In the genomic region with DNA sequence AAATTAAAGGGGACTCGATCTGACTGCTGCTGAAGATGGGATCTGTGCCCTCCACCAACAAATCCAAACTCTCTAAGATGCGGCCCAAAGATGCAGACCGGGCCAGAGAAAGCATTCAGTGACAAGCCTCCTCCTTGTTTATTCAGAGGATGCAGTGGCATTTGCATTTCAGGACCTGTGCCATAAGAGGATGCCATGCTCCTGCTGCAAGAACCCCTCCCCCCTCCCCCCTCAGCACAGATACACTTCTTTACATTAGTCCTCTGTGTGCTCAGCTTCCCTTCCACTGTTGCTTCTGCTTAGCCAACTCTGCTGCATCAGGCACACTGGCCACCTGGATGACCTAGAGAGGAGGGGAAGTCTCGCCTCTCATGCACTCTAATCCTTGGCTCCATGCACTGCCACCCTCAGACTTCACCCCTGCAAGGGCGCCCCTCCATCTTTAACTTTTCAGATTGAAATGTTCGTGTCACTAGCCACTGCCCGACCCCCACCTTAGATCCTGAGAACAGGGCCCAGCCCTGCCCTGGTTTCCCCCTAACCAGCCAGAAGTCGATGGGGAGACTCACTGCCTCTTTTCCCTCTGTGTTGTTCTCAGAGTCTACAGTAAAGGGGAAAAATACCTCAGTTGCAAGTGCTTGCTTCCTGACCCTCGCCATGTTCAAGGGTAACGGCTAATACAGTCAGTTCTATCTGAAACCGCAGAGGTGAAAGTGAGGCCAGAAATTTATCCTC, we compare ENCODE assay signal across 12 mouse cellular contexts.
"Had no signal": no experiment of that assay in that cellular context is flagged by ENCODE, and none has a peak within 500 bp of the region (broad histone marks: within the 10 kb centered on the region; RNA-seq: fewer than 3 reads in every experiment).

No protein-coding gene starts in this region.

- H3K9me3 ChIP-seq: limb, embryonic 13.5 days; stomach, embryonic 15.5 days had no signal

- H3K27me3 ChIP-seq: limb, embryonic 13.5 days; stomach, embryonic 15.5 days had no signal

- H3K9ac ChIP-seq: limb, embryonic 13.5 days; liver, embryonic 14.5 days; stomach, embryonic 15.5 days had no signal

- H3K4me2 ChIP-seq: limb, embryonic 13.5 days; stomach, embryonic 15.5 days had no signal

- ATAC-seq: midbrain, embryonic 16.5 days had no signal

- H3K4me3 ChIP-seq: layer of hippocampus, adult 2 months; limb, embryonic 13.5 days; stomach, embryonic 15.5 days had no signal

- DNase-seq: kidney, postnatal 10 days; kidney, postnatal 4 days; left cerebral cortex, postnatal 4 days; lung, adult 18-20 months; right cerebral cortex, postnatal 14 days; thymus, adult 2 months; thymus, postnatal 25 days had no signal

- H3K27ac ChIP-seq: layer of hippocampus, adult 2 months; limb, embryonic 13.5 days; liver, embryonic 14.5 days; stomach, embryonic 15.5 days had no signal
